In genomic region chr12:99627898-99628231, GRCm38 (mm10) we compare ENCODE assay signal across 8 mouse cellular contexts.
DNase-seq lines count a peak whose midpoint lies in the region; ATAC-seq and TF ChIP-seq lines count a peak whose summit lies in the region.

No protein-coding gene starts in this region.

- under 1% methylated on average over 28 of the region's 30 CpGs for WGBS in intestine, postnatal 0 days

- H3K4me2 ChIP-seq in intestine, postnatal 0 days (replicated peaks; ENCODE audit: low read depth) = peak overlapping the region; percentile 85

- no peaks in the 10 kb centered on the region for H3K9me3 ChIP-seq in intestine, postnatal 0 days (ENCODE audit: control insufficient read depth)

- TF ChIP-seq CTCF in intestine, postnatal 0 days (IDR thresholded peaks at IDR 0.05; ENCODE audit: low read depth) = no peak

- no peaks in the 10 kb centered on the region for H3K4me1 ChIP-seq in intestine, postnatal 0 days (replicated peaks; ENCODE audit: control insufficient read depth, insufficient read depth, low read length)

- intact Hi-C loops in gastrocnemius, postnatal 14 days (cut with DNase I; ENCODE audit: low total_unique reads) = no loop called here
- intact Hi-C loops in left cerebral cortex, postnatal 36 days (cut with DNase I) = loop anchor here (1.0 kb wide), 1 partner anchor 65 kb away; the partner anchor contains the start of gene Foxn3

- peak; percentile 81 for ATAC-seq in intestine, postnatal 0 days

- peaks cover 7% of the 10 kb centered on the region; the same call in 1 of the 2 replicates for H3K27me3 ChIP-seq in intestine, postnatal 0 days (replicated peaks; ENCODE audit: control insufficient read depth, insufficient read depth, low read length)

- DNase-seq in adrenal gland, adult (ENCODE audit: inconsistent age in 2 of 2, low spot score in 1 of 2) = peak; percentile 92 to 96
- DNase-seq in cerebellum, postnatal 4 days (ENCODE audit: low spot score in 2 of 2) = peak; percentile 74 to 91
- DNase-seq in gastrocnemius, postnatal 14 days = peak; percentile 94
- peak; percentile 94 to 97 for DNase-seq in left cerebral cortex, postnatal 36 days (ENCODE audit: low spot score in 2 of 2)
- peak; percentile 92 for DNase-seq in mesoderm, embryonic 11.5 days (ENCODE audit: low read depth, low spot score)
- peak; percentile 97 for DNase-seq in right cerebral cortex, postnatal 25 days
- DNase-seq in urinary bladder, postnatal 36 days (ENCODE audit: low spot score in 2 of 2) = peak; percentile 78 to 84

- H3K9ac ChIP-seq in intestine, postnatal 0 days (ENCODE audit: low read depth, low read length) = peak overlapping the region; percentile 27; the same call in 1 of the 2 replicates

- 0 out of 2 replicates have a peak overlapping the region, but pooled peaks have one; percentile 17 for H3K27ac ChIP-seq in intestine, postnatal 0 days (ENCODE audit: low read depth, low read length)

- no peaks in the 10 kb centered on the region for H3K36me3 ChIP-seq in intestine, postnatal 0 days (ENCODE audit: control insufficient read depth, insufficient read depth)

- peak overlapping the region; percentile 70 for H3K4me3 ChIP-seq in intestine, postnatal 0 days (ENCODE audit: low read depth, low read length)

Comparison
In these comparisons a context has a peak if more than half of its experiments do, and no peak if none do; other contexts are left out.
1. Peak in every context shown above with its lines: DNase-seq, ATAC-seq, H3K4me3 ChIP-seq and H3K27ac ChIP-seq.